Mouse (Mus musculus) adrenal gland (tissue): ENCODE data around the gene Exoc3.

Source experiments
- intact Hi-C: fragments of 180-260 bp; cut with DNase I; formaldehyde crosslinking; loops from one replicate; pipeline ENCODE4 v1.15.1; 2025
- long read RNA-seq, 2 experiments: library from polyadenylated mRNA; unstranded; transcript quantifications; one replicate each; pipeline ENCODE4 v2.0.0; 2020; ENCODE audit warnings: borderline replicate concordance in 1 of 2; ENCODE audit not compliant: insufficient replicate concordance in 1 of 2

The Exoc3 gene
- long read RNA-seq, experiment 1, full-length matches to known transcripts, result 41 of 77 reads
- long read RNA-seq, experiment 1, partial matches to known transcripts, result 24 of 77 reads
- long read RNA-seq, experiment 1, other reads (novel, unspliced or antisense), result 12 of 77 reads
- long read RNA-seq, experiment 2, full-length matches to known transcripts, result 30 of 109 reads
- long read RNA-seq, experiment 2, partial matches to known transcripts, result 68 of 109 reads
- long read RNA-seq, experiment 2, other reads (novel, unspliced or antisense), result 11 of 109 reads

DNA sequence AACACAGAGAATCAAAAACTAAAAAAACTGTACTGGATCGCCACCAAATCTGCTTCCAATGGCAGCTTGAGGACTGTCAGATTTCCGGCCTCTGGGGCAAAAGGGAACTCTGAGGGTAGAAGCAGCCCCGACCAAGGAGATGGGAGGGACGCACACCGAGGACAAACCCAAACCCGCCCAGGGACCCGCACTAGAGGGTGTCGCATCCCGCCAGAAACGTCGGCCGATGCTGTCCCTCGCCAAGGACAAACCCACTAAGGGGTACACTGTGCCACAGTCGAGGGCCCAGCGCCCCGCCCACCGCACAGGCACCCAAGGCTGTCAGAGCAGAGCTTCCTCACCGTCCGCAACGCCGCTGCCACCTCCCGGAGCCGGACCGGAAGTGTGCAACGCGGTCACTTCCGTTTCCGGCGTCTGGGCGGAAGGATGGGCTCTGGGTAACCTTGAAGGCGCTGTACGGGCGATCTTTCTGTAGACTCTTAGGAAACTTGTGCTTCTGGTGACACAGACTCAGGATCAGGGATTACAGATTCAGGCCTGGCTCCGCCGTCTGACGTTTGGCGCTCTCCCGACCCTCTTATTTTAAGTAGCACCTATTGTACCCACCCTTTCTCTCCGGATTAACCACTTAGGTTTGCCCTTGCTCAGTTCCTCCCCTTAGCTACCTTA, at the start of gene Exoc3:
TSS of gene Exoc3 (minus strand) at position 416 of the 669 bp plus-strand sequence.
- intact Hi-C loops, result no loop called here

GRCm38 (mm10) chr13:74246494-74246893, 38.0 kb upstream of the Exoc3 start:
- intact Hi-C loops, result no loop called here

DNA sequence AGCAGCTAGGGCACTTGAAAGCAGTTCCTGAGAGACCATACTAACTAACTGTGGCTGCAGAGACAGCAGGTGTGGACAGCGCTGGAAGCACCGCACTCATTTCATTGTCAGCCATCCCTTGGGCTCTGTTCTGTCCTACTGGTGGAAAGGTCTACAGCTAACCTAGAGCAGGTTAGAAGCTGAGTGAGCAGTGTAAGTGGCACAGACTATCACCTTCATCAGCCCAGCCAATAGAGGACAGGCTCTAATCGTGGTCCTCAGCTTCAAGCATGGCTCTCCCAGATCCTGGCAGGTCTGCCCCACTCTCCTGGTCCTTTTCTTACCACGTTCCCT, 37.3 kb upstream of the Exoc3 start:
- intact Hi-C loops, result no loop called here

DNA sequence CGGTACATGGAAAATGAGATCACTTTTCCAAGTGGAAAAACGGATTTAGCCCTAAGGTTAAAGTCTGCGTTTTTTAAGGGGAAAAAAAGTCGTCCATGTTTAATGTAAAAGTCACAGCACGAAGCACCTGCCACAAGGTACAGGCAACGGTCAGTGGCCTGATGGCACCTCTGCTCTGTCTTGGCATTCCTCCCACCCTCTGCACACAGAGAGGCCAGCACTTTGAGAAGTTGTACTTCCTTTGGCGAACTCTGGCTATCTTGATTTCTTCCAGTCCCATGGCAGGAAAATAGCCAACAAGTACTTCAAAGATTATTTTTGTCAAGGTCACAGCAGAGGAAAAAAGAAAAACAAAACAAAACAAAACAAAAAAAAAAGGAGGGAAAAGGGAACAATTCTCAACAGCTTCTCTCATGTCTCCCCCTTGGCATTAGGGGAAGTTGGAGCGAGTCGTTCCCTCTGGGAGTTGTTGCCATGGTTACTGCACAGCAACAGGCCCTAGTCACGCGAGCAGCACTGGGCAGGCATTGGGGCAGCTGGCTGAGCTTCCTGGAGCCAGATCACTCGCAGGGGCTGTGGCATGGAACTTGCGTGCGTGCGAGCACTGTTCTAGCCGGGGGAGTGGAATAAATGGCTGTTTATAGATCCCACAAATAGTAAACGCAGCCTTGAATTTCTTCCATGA, 36.8 kb upstream of the Exoc3 start:
- intact Hi-C loops, result no loop called here

DNA sequence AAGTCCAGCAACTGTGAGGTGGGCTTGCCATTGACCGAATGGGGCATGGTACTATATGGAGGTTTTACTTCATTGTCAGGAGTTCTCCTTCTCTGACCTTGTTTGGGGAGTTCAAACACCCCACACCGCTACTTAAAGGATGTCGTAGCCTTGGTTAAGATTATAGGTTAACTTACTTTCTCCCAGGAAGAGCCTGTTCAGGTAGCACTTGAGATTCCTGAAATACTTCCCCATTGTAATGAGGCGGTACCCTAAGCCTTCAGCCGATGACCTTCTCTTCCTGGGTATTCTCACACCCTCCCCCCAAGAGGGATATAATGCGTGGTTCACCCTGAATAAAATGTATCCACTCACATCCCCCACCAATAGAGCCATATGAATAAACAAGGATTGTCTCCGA, 29.0 kb upstream of the Exoc3 start:
- intact Hi-C loops, result no loop called here

DNA sequence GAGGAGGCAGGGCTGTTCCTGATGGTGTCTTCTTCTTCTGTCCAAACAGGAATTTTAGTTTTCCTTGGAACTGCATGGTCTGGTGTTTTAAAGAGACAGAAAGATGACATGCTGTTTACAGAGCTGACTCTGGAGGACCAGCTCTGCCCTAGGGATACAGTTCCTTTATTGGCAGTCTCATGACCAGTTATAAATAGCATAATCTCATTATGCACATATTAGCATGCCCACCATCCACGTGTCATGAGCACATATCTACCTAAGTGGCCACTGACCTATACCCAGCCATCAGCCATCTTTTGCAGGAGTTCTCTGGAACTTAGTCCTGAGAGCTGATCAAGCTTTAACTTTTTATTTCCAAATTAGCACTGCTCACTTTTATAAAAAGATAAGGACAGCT, 12.1 kb upstream of the Exoc3 start:
- intact Hi-C loops, result no loop called here

DNA sequence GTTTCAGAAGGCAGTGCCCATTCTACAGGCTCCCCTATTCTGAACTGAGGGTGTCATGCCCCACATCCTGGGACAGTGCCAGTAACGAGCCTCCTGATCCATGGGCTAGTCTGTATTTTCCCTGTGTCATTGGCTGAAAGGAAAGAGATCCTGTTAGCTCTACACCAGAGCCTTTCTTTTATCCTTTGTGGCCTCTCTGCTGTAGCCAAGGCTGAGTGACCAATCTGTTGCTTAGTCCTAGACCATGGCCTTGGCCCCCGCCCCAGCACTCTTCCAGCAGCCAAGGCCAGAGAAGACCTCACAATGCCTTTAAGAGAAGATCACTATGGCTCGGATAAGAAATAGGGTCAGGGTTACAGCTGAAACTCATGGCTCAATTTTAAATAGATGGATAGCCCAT, 9.9 kb upstream of the Exoc3 start:
- intact Hi-C loops, result no loop called here

DNA sequence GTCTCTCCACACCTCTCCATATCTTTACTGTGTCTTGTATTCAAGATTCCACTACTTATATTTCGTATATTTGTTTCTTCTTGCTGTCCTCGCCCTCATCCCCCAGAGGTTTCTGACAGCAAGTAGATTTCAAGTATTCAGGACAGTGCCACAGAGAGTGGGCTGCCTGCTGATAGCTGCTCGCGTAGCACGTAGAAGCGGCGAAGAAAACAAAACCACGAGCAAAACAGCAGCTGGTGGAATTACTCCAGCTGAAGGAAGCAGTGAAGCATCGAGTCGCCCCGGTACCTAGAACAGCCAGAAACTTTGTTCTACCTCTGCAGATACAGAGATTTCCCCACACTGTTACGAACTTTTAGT, 434 bp upstream of the Exoc3 start:
- intact Hi-C loops, result no loop called here

DNA sequence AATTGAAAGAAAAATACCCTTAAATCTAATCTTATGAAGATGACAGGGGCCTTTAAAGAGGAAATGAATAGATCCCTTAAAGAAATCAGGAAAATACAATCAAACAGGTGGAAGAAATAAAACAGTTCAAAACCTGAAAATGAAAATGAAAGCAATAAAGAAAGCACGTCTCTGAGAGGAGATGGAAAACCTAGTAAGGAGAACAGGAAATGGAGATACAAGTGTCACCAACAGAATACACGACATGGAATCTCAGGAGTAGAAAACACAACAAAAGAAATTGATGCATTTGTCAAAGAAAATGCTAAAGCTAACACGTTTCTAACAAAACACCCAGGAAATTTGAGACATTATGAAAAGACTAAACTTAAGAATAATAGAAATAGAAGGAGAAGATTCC, 12.1 kb downstream of the Exoc3 start:
- intact Hi-C loops, result no loop called here

- intact Hi-C loops, result loop anchor here (2.0 kb wide), 1 partner anchor 108 kb away; no protein-coding TSS in a partner anchor
Observed at GRCm38 (mm10) chr13:74192613-74193012, 15.9 kb downstream of the Exoc3 start.

GRCm38 (mm10) chr13:74183011-74183695, 25.4 kb downstream of the Exoc3 start:
- intact Hi-C loops, result no loop called here

- intact Hi-C loops, result no loop called here
Observed at GRCm38 (mm10) chr13:74172036-74172435, 36.5 kb downstream of the Exoc3 start.

DNA sequence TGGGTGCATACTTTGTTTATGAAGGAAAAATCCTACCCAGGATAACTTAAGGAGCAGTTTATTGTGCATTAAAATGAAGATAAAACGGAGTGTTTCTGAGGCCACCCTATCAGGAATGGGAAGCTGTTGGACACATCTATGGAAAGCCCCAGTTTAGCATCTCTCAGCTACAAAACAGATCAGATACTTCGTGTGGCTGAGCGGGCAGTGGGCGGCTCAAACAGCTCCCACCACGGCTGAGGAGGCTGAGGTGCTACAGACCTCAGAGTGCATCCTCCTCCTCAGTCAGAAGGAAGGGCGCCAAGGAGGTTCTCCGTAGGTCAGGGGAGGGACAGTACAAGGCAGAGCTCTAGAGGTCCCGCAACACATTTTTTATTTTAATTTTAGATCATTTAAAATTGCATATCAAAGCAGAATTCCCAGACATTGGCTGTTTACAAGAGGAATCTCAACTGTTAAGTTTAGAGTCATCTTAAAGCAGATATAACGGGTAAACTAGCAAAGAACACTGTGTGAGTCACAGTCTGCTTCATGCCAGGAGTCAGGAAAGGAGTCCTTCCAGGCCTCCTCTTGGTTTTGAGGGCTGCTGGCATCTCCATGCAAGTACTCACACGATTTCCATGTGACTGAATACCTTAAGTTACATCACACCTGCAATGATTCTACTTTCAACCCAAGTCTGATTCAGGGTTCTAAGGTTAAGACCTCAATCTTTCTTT, 38.9 kb downstream of the Exoc3 start:
- intact Hi-C loops, result loop anchor here (10.0 kb wide), 1 partner anchor 195 kb away; no protein-coding TSS in a partner anchor

- intact Hi-C loops, result loop anchor here (10.0 kb wide), 1 partner anchor 193 kb away; no protein-coding TSS in a partner anchor
Observed at GRCm38 (mm10) chr13:74167492-74167891, 41.0 kb downstream of the Exoc3 start.

GRCm38 (mm10) chr13:74167057-74167413, 41.5 kb downstream of the Exoc3 start:
- intact Hi-C loops, result loop anchor here (10.0 kb wide), 1 partner anchor 192 kb away; no protein-coding TSS in a partner anchor

GRCm38 (mm10) chr13:74166348-74167056, 42.0 kb downstream of the Exoc3 start:
- intact Hi-C loops, result loop anchor here (10.0 kb wide), 1 partner anchor 192 kb away; no protein-coding TSS in a partner anchor

DNA sequence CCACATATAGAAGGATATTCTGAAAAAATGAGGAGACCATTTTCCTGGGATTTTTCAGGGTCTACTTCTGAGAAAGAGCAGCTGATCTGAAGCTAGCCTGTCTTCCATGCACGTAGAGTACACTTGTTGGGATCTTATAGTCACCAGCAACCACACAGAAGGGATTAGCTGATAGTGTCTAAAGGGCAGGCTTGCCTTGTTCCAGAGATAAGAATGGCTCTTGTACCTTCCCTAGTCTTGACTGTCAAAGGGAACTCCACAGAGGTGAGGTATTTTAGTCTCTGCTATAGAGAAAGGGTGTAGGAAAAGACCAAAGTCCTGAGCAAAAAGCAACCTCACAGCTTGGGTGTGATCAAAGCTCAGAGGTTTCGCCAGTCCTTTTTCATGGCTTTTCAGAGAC, 61.2 kb downstream of the Exoc3 start:
- intact Hi-C loops, result no loop called here

GRCm38 (mm10) chr13:74145983-74146622, 62.4 kb downstream of the Exoc3 start:
- intact Hi-C loops, result no loop called here

DNA sequence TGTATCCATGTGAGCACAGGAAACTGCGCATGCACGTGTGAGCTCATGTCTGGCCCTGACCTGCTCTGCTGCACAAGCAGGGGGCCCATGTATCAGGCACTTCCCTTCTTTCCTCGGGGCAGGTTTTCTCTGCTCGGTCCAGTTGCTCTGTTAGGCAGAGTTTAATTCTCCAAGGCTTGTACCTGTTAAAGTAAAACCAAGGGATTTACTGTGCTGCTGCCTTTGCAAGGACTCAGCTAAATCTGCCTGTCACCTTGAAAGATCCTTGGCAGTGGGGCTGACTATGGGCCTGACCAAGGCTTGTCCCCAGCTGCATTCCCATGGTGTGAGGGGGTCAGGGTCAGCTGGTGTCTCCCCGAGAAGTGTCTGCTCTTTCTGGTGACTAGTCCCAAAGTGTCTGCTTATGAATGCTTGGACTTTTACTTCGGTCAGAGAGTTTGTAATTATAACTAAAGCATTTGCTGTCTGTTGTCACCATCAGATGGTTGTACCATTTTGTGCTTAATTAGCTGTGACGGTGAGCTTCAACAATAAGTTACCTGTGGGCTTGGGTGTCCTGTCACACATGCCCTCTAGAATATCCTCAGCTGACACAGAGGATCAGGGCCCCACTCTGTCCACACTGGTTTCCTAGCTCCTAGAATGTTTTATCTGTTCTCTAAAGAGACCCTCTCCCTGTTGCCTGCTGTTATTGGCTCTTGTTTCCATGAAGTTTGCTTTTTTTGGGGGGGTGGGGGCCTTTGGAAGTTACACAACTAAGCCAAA, 64.2 kb downstream of the Exoc3 start:
- intact Hi-C loops, result no loop called here
